Mouse (Mus musculus): ENCODE measurements at regions not wholly inside any gene's neighbourhood (a gene's known extent, or its start where the extent isn't known, plus 50 kb on each side); places are given as distances from the start of the nearest gene placed in this dataset.

GRCm38 (mm10) chr16:46735140-46735539 lies 236.8 kb upstream of the Nectin3 start:
- no peak for TF ChIP-seq CTCF (IDR thresholded peaks at IDR 0.05; ENCODE audit: borderline replicate concordance, extremely low read depth, insufficient read depth, insufficient read length)
- TF ChIP-seq POLR2A (IDR thresholded peaks at IDR 0.05; ENCODE audit: borderline replicate concordance, extremely low read depth, insufficient read depth, insufficient read length, poor library complexity, severe bottlenecking), result no peak

All from brain, embryonic 14.5 days (tissue).